Mouse (Mus musculus) lung, adult 2 months (tissue): ENCODE results near the gene Medag.

ENCODE experiments used
- CTCF ChIP-seq: fragments of 200-500 bp; IDR thresholded peaks from 2 replicates; pipeline ENCODE4 v1.5.1; 2011; ENCODE audit warnings: mild to moderate bottlenecking, low read length, control low read depth; ENCODE audit not compliant: insufficient read depth
- POLR2A ChIP-seq: fragments of 200-500 bp; IDR thresholded peaks from 2 replicates; pipeline ENCODE4 v1.6.1; 2011; ENCODE audit warnings: low read depth, mild to moderate bottlenecking, control low read depth, low read length, borderline replicate concordance; ENCODE audit errors: extremely low read depth

DNA sequence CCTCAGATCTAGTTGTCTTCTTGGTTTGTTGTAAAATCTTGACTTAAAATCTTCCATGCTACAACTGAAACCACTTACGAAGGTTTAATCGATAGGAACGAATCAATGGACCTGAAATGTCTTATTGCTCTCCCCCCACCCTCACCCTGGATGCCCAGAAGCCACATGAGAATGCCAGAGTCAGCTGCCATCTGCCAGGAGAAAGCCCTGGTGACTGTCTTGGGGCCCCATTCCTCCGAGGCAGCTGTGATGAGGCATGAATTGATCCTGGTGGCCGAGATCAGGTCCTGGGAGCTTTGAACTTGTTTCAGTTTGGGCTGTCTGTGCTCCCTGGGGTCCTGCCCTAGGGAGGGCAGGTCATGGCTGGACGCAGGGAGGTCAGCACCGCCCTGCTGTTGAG lies 33.0 kb upstream of the Medag start:
- TF ChIP-seq CTCF: no peak
- no peak for TF ChIP-seq POLR2A
